Mouse (Mus musculus) ES-Bruce4 (cell line): ENCODE results near the gene B4galnt2. TPM values are rescaled to one million over a fixed set of nuclear protein-coding genes. Genes with fewer than 3 reads are reported as not detected.

Experiments
- H3K27ac ChIP-seq: 2 replicates; pipeline ENCODE4 v1.5.1; 2012; ENCODE audit warnings: low read length, inconsistent platforms; ENCODE audit not compliant: insufficient read depth
- H3K27me3 ChIP-seq: 2 replicates; pipeline ENCODE4 v1.6.1; 2012; ENCODE audit warnings: mild to moderate bottlenecking, low read length, inconsistent platforms; ENCODE audit not compliant: control insufficient read depth, poor library complexity, insufficient read depth, severe bottlenecking
- H3K36me3 ChIP-seq: 2 replicates; pipeline ENCODE4 v1.6.1; 2012; ENCODE audit warnings: inconsistent platforms, mild to moderate bottlenecking, low read length, moderate library complexity; ENCODE audit not compliant: control insufficient read depth, poor library complexity, insufficient read depth, severe bottlenecking
- H3K4me1 ChIP-seq: one replicate; pipeline ENCODE4 v1.8.1; 2011; ENCODE audit warnings: low read length; ENCODE audit not compliant: control insufficient read depth, insufficient read depth
- H3K4me3 ChIP-seq: 2 replicates; pipeline ENCODE4 v1.5.1; 2011; ENCODE audit warnings: low read depth, mild to moderate bottlenecking, low read length
- H3K9ac ChIP-seq: 2 replicates; pipeline ENCODE4 v1.6.1; 2012; ENCODE audit warnings: low read depth, mild to moderate bottlenecking, inconsistent platforms; ENCODE audit not compliant: poor library complexity, severe bottlenecking
- H3K9me3 ChIP-seq: replicated peaks from 2 replicates; pipeline ENCODE4 v1.6.1; 2012; ENCODE audit warnings: mild to moderate bottlenecking, low read length, inconsistent platforms; ENCODE audit not compliant: control insufficient read depth, poor library complexity, insufficient read depth, severe bottlenecking
- CTCF ChIP-seq: IDR thresholded peaks from one replicate; pipeline ENCODE4 v1.8.1; 2011; ENCODE audit warnings: low read depth, low read length
- EP300 ChIP-seq: IDR thresholded peaks from 2 replicates; pipeline ENCODE4 v1.6.1; 2011; ENCODE audit warnings: low read depth, low read length; ENCODE audit not compliant: insufficient read depth
- POLR2A ChIP-seq: IDR thresholded peaks from one replicate; pipeline ENCODE4 v1.8.1; 2011; ENCODE audit warnings: low read length; ENCODE audit not compliant: insufficient read depth
- polyA plus RNA-seq: library from polyadenylated mRNA; stranded (reverse); fragments of >200 nt; gene quantifications from 2 replicates; pipeline ENCODE4 v1.2.4, GENCODE M21; 2011; ENCODE audit warnings: low read depth; ENCODE audit not compliant: missing spikeins, insufficient read depth, insufficient read length

The B4galnt2 gene
- polyA plus RNA-seq, 1 experiment = 4.5 TPM

GRCm38 (mm10) chr11:95875804-95876203, 38.9 kb downstream of the B4galnt2 start:
- peak overlapping the region; percentile 78 for H3K4me3 ChIP-seq

GRCm38 (mm10) chr11:95869918-95870470, 44.7 kb downstream of the B4galnt2 start:
- Histone ChIP-seq H3K27ac (no peak overlapping the region), H3K36me3 (no peaks in the 10 kb centered on the region), H3K27me3 (no peaks in the 10 kb centered on the region), H3K4me1 (peaks cover 1% of the 10 kb centered on the region), H3K4me3 (no peak overlapping the region), H3K9me3 (no peaks in the 10 kb centered on the region), H3K9ac (no peak overlapping the region)
- no peak for TF ChIP-seq POLR2A
- no peak for TF ChIP-seq CTCF
- TF ChIP-seq EP300 = no peak

More at GRCm38 (mm10) chr11:95875804-95876203, 38.9 kb downstream of the B4galnt2 start:
- Histone ChIP-seq H3K9ac (0 out of 2 replicates have a peak overlapping the region, but pooled peaks have one; percentile 9), H3K27ac (no peak overlapping the region), H3K27me3 (no peaks in the 10 kb centered on the region), H3K9me3 (no peaks in the 10 kb centered on the region), H3K36me3 (no peaks in the 10 kb centered on the region), H3K4me1 (no peaks in the 10 kb centered on the region)
- TF ChIP-seq POLR2A (no peak), EP300 (no peak), CTCF (no peak)

DNA sequence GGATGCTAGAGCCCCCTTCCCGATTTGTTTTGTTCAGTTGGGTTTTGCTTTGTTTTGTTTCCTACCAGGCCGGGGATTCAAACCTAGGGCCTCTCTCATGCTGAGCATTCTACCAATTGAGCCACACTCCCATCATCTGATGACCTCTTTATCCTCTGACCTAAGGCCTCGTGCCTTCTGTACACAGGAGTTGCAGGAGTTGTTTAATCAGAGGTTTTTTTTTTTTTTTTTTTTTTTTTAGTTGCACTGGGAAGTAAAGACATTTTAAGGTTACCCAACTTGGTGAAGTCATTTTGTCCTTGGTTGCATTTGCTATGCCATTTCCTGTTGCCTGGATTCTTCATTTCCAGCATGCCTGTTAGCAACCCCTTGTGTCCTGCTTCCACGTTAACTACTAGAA, 45.2 kb downstream of the B4galnt2 start:
- Histone ChIP-seq H3K27me3 (no peaks in the 10 kb centered on the region), H3K4me1 (peaks cover 1% of the 10 kb centered on the region), H3K27ac (no peak overlapping the region), H3K36me3 (no peaks in the 10 kb centered on the region), H3K9me3 (no peaks in the 10 kb centered on the region), H3K4me3 (no peak overlapping the region), H3K9ac (no peak overlapping the region)
- no peak for TF ChIP-seq CTCF
- TF ChIP-seq EP300 = no peak
- TF ChIP-seq POLR2A = no peak

- no peak overlapping the region for H3K9ac ChIP-seq
- no peaks in the 10 kb centered on the region for H3K4me1 ChIP-seq
- no peak overlapping the region for H3K27ac ChIP-seq
- TF ChIP-seq EP300 = no peak
- no peak for TF ChIP-seq POLR2A
- TF ChIP-seq CTCF = no peak
- H3K27me3 ChIP-seq = no peaks in the 10 kb centered on the region
- H3K36me3 ChIP-seq = peaks cover 14% of the 10 kb centered on the region
- H3K4me3 ChIP-seq = no peak overlapping the region
- no peaks in the 10 kb centered on the region for H3K9me3 ChIP-seq
Observed at GRCm38 (mm10) chr11:95861397-95861796, 53.3 kb downstream of the B4galnt2 start.

DNA sequence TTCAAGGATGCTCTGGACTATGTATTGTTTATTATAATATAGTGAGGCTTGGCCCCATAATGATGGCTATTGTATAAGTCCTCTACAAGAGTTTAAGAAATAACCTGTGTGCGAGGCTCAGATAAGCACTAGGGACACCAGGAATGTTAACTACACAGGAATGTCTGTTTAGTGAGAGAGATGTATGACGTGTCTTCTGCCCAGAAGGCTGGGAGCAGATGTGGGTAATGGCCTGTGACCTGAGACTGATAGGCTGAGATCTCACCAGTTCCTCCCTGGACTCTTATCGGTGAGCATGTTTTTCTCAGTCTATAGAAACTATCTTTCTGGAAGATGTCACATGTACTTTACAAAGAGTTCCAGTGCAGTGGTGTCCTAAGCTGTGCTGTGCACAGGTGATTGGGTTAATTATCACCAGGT, 54.6 kb downstream of the B4galnt2 start:
- H3K4me1 ChIP-seq = no peaks in the 10 kb centered on the region
- peak overlapping the region; percentile 97 for H3K4me3 ChIP-seq
- H3K9me3 ChIP-seq = no peaks in the 10 kb centered on the region
- TF ChIP-seq EP300 (no peak), POLR2A (no peak), CTCF (no peak)
- no peak overlapping the region for H3K27ac ChIP-seq
- H3K36me3 ChIP-seq = peaks cover 14% of the 10 kb centered on the region
- H3K9ac ChIP-seq = peak overlapping the region; percentile 88
- H3K27me3 ChIP-seq = no peaks in the 10 kb centered on the region

DNA sequence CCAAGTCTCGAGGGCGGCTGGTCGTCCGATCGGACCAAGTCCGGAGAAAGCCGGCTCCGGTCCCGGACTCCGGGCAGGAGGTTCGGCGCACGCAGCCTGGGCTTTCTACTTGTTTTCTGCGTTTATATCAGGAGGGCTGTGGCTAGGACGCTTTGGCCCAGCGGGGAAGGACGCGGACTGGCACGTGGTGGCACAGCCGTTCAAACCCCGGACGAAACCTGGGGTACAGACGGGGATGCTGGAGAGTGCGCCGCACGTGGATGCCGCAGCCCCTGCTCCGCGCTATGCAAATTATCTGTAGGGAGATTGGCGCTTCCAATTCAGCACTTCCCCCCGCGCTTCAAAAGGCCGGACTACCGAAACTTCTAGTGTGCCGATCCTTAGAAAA, 55.2 kb downstream of the B4galnt2 start:
- Histone ChIP-seq H3K4me1 (no peaks in the 10 kb centered on the region), H3K9ac (peak overlapping the region; percentile 88), H3K27me3 (no peaks in the 10 kb centered on the region), H3K9me3 (no peaks in the 10 kb centered on the region), H3K4me3 (peak overlapping the region; percentile 97), H3K27ac (peak overlapping the region; percentile 93), H3K36me3 (peaks cover 14% of the 10 kb centered on the region)
- 0 out of 2 replicates have a peak, but pooled peaks have one; percentile 20 for TF ChIP-seq EP300
- TF ChIP-seq POLR2A = no peak
